Mouse (Mus musculus) CH12.LX (cell line): ENCODE measurements around the gene Wwtr1. TPM values are rescaled to one million over a fixed set of nuclear protein-coding genes. Genes with fewer than 3 reads are reported as not detected.
A peak's percentile ranks its signal among the peaks of the same experiment; 100 is the strongest.

ENCODE experiments used
- DNase-seq: peaks from one replicate; pipeline ENCODE4 v3.0.0-alpha.2; 2013; ENCODE audit errors: extremely low read depth
- H3K27ac ChIP-seq: 2 replicates; pipeline ENCODE4 v1.5.1; 2012; ENCODE audit warnings: low read depth, mild to moderate bottlenecking, control low read depth, moderate library complexity; ENCODE audit not compliant: insufficient read depth
- H3K27me3 ChIP-seq: replicated peaks from 2 replicates; pipeline ENCODE3; 2012; ENCODE audit warnings: inconsistent platforms
- H3K36me3 ChIP-seq, 2 experiments: replicated peaks in 1 of 2; 2 replicates each; pipeline versions ENCODE3 to v1.6.1; 2012; ENCODE audit warnings: inconsistent platforms in 1 of 2, low read length in 1 of 2, mild to moderate bottlenecking in 1 of 2, mixed read lengths in 1 of 2, moderate library complexity in 1 of 2; ENCODE audit not compliant: control insufficient read depth in 1 of 2, insufficient read depth in 1 of 2
- H3K4me1 ChIP-seq, 2 experiments: 2 replicates each; pipeline ENCODE4 v1.6.1; 2012; ENCODE audit warnings: inconsistent platforms in 1 of 2, moderate library complexity in 1 of 2; ENCODE audit not compliant: insufficient read depth in 2 of 2, control insufficient read depth in 1 of 2
- H3K4me2 ChIP-seq: 2 replicates; pipeline ENCODE4 v1.6.1; 2012; ENCODE audit warnings: low read depth, mild to moderate bottlenecking, control low read depth; ENCODE audit not compliant: poor library complexity, insufficient read depth, severe bottlenecking
- H3K4me3 ChIP-seq, 3 experiments: fragments of 150-350 bp in 1 of 3; sonication (generic) in 1 of 3; replicated peaks in 1 of 3; 2 replicates each; pipeline versions ENCODE3 to v1.5.1; 2011 to 2012; ENCODE audit warnings: low read depth in 2 of 3, low read length in 2 of 3, mild to moderate bottlenecking in 2 of 3, moderate library complexity in 2 of 3, control low read depth in 1 of 3, improper control_type of control experiment in 1 of 3, inconsistent platforms in 1 of 3, mixed read lengths in 1 of 3; ENCODE audit not compliant: poor library complexity in 1 of 3
- H3K79me2 ChIP-seq: replicated peaks from 2 replicates; pipeline ENCODE4 v1.6.1; 2012; ENCODE audit warnings: mild to moderate bottlenecking, moderate library complexity; ENCODE audit not compliant: control insufficient read depth, poor library complexity, insufficient read depth, severe bottlenecking; ENCODE audit errors: extremely low read depth
- H3K9ac ChIP-seq: 2 replicates; pipeline ENCODE4 v1.6.1; 2012; ENCODE audit warnings: low read depth, mild to moderate bottlenecking, control low read depth, moderate library complexity; ENCODE audit not compliant: insufficient read depth
- H3K9me3 ChIP-seq: replicated peaks from 2 replicates; pipeline ENCODE3; 2012; ENCODE audit warnings: low read length, inconsistent platforms, mixed read lengths
- CHD2 ChIP-seq: IDR thresholded peaks from 2 replicates; pipeline ENCODE4 v1.6.1; 2011; ENCODE audit warnings: low read length, improper control_type of control experiment
- CTCF ChIP-seq, 2 experiments: IDR thresholded peaks in 1 of 2; conservative IDR thresholded peaks in 1 of 2; 2 replicates each; pipeline ENCODE4 v1.5.1; 2011 to 2012; ENCODE audit warnings: low read depth in 2 of 2, low read length in 2 of 2, improper control_type of control experiment in 1 of 2, inconsistent platforms in 1 of 2, mild to moderate bottlenecking in 1 of 2, moderate library complexity in 1 of 2
- ETS1 ChIP-seq: conservative IDR thresholded peaks from 2 replicates; pipeline ENCODE4 v1.6.1; 2012; ENCODE audit warnings: low read depth, mild to moderate bottlenecking, inconsistent platforms, low read length, improper control_type of control experiment, moderate library complexity
- GABPA ChIP-seq: IDR thresholded peaks from 2 replicates; pipeline ENCODE4 v1.6.1; 2012; ENCODE audit warnings: low read depth, low read length, improper control_type of control experiment, inconsistent platforms; ENCODE audit not compliant: insufficient replicate concordance
- HCFC1 ChIP-seq: IDR thresholded peaks from 2 replicates; pipeline ENCODE4 v1.6.1; 2012; ENCODE audit warnings: low read depth, mild to moderate bottlenecking, inconsistent platforms, low read length, improper control_type of control experiment
- JUND ChIP-seq: conservative IDR thresholded peaks from 2 replicates; pipeline ENCODE4 v1.6.1; 2011; ENCODE audit warnings: low read depth, low read length, improper control_type of control experiment
- MEF2A ChIP-seq: IDR thresholded peaks from 2 replicates; pipeline ENCODE4 v1.6.1; 2014; ENCODE audit warnings: low read depth, mild to moderate bottlenecking, inconsistent platforms, low read length, improper control_type of control experiment, borderline replicate concordance
- NRF1 ChIP-seq: IDR thresholded peaks from 2 replicates; pipeline ENCODE4 v1.6.1; 2014; ENCODE audit warnings: low read depth, mild to moderate bottlenecking, inconsistent platforms, low read length, improper control_type of control experiment, moderate library complexity
- POLR2A ChIP-seq: IDR thresholded peaks from 2 replicates; pipeline ENCODE4 v1.6.1; 2011; ENCODE audit warnings: low read depth, mild to moderate bottlenecking, improper control_type of control experiment, low read length
- POLR2AphosphoS2 ChIP-seq: IDR thresholded peaks from 2 replicates; pipeline ENCODE4 v1.6.1; 2011; ENCODE audit warnings: low read depth, low read length, improper control_type of control experiment
- RAD21 ChIP-seq: IDR thresholded peaks from 2 replicates; pipeline ENCODE4 v1.6.1; 2011; ENCODE audit warnings: low read depth, mild to moderate bottlenecking, low read length, improper control_type of control experiment, moderate library complexity
- RCOR1 ChIP-seq: conservative IDR thresholded peaks from 2 replicates; pipeline ENCODE4 v1.6.1; 2012; ENCODE audit warnings: low read depth, mild to moderate bottlenecking, inconsistent platforms, low read length, improper control_type of control experiment
- SMC3 ChIP-seq: IDR thresholded peaks from 2 replicates; pipeline ENCODE4 v1.6.1; 2011; ENCODE audit warnings: low read depth, low read length, improper control_type of control experiment
- TBP ChIP-seq: conservative IDR thresholded peaks from 2 replicates; pipeline ENCODE4 v1.6.1; 2011; ENCODE audit warnings: low read depth, low read length, improper control_type of control experiment
- ZKSCAN1 ChIP-seq: IDR thresholded peaks from 2 replicates; pipeline ENCODE4 v1.6.1; 2012; ENCODE audit warnings: low read depth, inconsistent platforms, low read length, improper control_type of control experiment, borderline replicate concordance
- dilution Hi-C: fragments of 300-500 bp; cut with MboI; formaldehyde crosslinking; loops from 2 replicates; pipeline ENCODE4 v1.14.3; 2020; ENCODE audit warnings: low sequenced_read_pairs; ENCODE audit not compliant: extremely low pct_unique_long_range_greater_than_20kb, extremely low pct_ligation_motif_present
- in situ Hi-C: fragments of 300-500 bp; cut with MboI; formaldehyde crosslinking; loops from 3 replicates; pipeline ENCODE4 v1.14.3; 2019; ENCODE audit warnings: low sequenced_read_pairs, low pct_ligation_motif_present, low pct_unique_long_range_greater_than_20kb, mixed read lengths
- polyA plus RNA-seq: library from polyadenylated mRNA; unstranded; fragments of >175 nt; gene quantifications from 2 replicates; pipeline ENCODE4 v1.2.1, GENCODE M21; 2012; ENCODE audit warnings: low read depth; ENCODE audit not compliant: insufficient read length
- total RNA-seq, 2 experiments: library from RNA; depleted of rRNA; stranded (reverse); fragments of 300-350 nt in 1 of 2; fragments of >200 nt in 1 of 2; gene quantifications; 2 replicates each; pipeline ENCODE4 v1.2.3; 2012 to 2014

The Wwtr1 gene
- total and polyA plus RNA-seq, 3 experiments: 12.8 to 14.8 (median 13.5) TPM

DNA sequence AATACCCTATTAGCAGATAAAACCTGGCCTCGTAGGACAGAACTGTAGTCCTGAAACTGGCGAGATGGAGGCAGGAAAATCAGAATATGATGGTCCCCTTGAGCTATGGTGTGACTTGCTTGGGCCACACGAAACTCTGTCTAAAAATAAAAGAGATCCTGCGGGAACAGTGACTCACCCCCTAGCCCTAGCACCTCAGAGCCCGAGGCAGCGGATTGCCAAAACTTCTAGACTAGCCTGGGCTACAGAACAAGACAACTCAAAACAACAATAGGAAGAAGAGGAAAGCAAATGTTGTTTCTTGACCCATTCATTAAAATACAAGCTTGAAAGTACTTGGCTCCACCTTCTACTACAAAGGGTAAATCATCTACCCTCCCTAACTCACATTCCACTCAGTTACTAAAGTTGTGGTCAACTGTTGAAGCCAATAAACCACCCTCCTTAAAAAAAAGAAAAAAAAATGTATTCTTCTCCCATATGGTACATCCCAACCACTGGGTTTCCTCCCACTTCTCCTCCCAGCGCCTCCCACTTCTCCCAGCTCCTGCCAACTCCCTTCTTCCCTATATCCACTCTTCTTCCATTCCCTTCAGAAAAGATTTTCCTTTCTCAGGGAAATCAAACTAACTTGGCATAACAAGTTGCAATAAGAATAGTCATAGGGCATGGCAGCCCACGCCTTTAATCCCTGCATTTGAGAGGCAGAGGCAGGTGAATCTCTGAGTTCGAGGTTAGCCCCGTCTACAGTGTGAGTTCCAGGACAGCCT lies 4.9 kb upstream of the Wwtr1 start:
- no peak overlapping the region for H3K4me2 ChIP-seq
- dilution Hi-C loops: no loop called here

GRCm38 (mm10) chr3:57576056-57576824 lies 530 bp upstream of the Wwtr1 start:
- H3K4me2 ChIP-seq: peak overlapping the region; percentile 38
- dilution Hi-C loops (no loop called here), in situ Hi-C loops (loop anchor here (5.0 kb wide), 1 partner anchor 104 kb away; no protein-coding TSS in a partner anchor)
- H3K4me3 ChIP-seq: peak overlapping the region; percentile 43 to 82 (median 78)
- H3K9ac ChIP-seq: peak overlapping the region; percentile 81
- TF ChIP-seq CHD2 (no peak), SMC3 (peak; percentile 26; the same call in 1 of the 2 replicates), CTCF (conservative IDR thresholded peaks at IDR 0.05 in 1 of 2, IDR thresholded peaks at IDR 0.05 in 1 of 2; ENCODE audit: low read depth in 2 of 2, low read length in 2 of 2) (peak in 1 of 2 experiments; percentile 51; a peak in 2 of 4 replicates), POLR2A (no peak), RAD21 (peak; percentile 28)
- H3K9me3 ChIP-seq: no peaks in the 10 kb centered on the region
- H3K27me3 ChIP-seq: no peaks in the 10 kb centered on the region
- H3K27ac ChIP-seq: no peak overlapping the region
- H3K36me3 ChIP-seq: peaks cover 0 to 23% of the 10 kb centered on the region in 2 experiments
- peaks cover 0 to 31% of the 10 kb centered on the region in 2 experiments; a peak in 2 of 4 replicates for H3K4me1 ChIP-seq
- peak; percentile 54 for DNase-seq
- peaks cover 34% of the 10 kb centered on the region for H3K79me2 ChIP-seq

More for the DNA sequence above, 4.9 kb upstream of the Wwtr1 start:
- in situ Hi-C loops: no loop called here
- Histone ChIP-seq H3K9ac (no peak overlapping the region), H3K27me3 (no peaks in the 10 kb centered on the region), H3K27ac (no peak overlapping the region), H3K9me3 (no peaks in the 10 kb centered on the region), H3K4me1 (peaks cover 0 to 6% of the 10 kb centered on the region in 2 experiments; a peak in 2 of 4 replicates), H3K36me3 (no peaks in the 10 kb centered on the region)
- TF ChIP-seq GABPA (no peak), POLR2AphosphoS2 (no peak), MEF2A (no peak), HCFC1 (no peak), TBP (no peak), RCOR1 (no peak), JUND (no peak), ZKSCAN1 (no peak), RAD21 (no peak), ETS1 (no peak), NRF1 (no peak)
- TF ChIP-seq, all 38 proteins: peak for 0
- DNase-seq: no peak
- Histone ChIP-seq H3K79me2 (no peaks in the 10 kb centered on the region), H3K4me3 (no peak overlapping the region)
